Mouse (Mus musculus): ENCODE data around the gene Tmprss4.

The Tmprss4 gene

GRCm38 (mm10) chr9:45196125-45196830 is 7.6 kb downstream of the Tmprss4 start:
- no peak for DNase-seq

GRCm38 (mm10) chr9:45195468-45195867 is 8.4 kb downstream of the Tmprss4 start:
- no peak for DNase-seq

- DNase-seq, result no peak
These were observed 14.2 kb downstream of the Tmprss4 start for GRCm38 (mm10) chr9:45189661-45190174.

- DNase-seq, result no peak
These were observed 15.0 kb downstream of the Tmprss4 start for GRCm38 (mm10) chr9:45188570-45189563.

GRCm38 (mm10) chr9:45185250-45185649 is 18.6 kb downstream of the Tmprss4 start:
- no peak for DNase-seq

GRCm38 (mm10) chr9:45183266-45183665 is 20.6 kb downstream of the Tmprss4 start:
- DNase-seq, result no peak

- DNase-seq, result peak in 1 of 2 experiments; percentile 44
These were observed 21.4 kb downstream of the Tmprss4 start for GRCm38 (mm10) chr9:45182521-45182920.

- DNase-seq, result peak; percentile 60 to 81
These were observed 22.1 kb downstream of the Tmprss4 start, which contains the start of gene BC049352 for GRCm38 (mm10) chr9:45181770-45182169. TSS of gene BC049352 (plus strand) at chr9:45182007.

- DNase-seq, result no peak
These were observed 24.6 kb downstream of the Tmprss4 start for GRCm38 (mm10) chr9:45179282-45179681.

- no peak for DNase-seq
These were observed 30.4 kb downstream of the Tmprss4 start for GRCm38 (mm10) chr9:45173475-45173874.

GRCm38 (mm10) chr9:45171073-45171610 is 32.8 kb downstream of the Tmprss4 start:
- no peak for DNase-seq

- no peak for DNase-seq
These were observed 33.7 kb downstream of the Tmprss4 start for GRCm38 (mm10) chr9:45170150-45170549.

- no peak for DNase-seq
These were observed 36.0 kb downstream of the Tmprss4 start for GRCm38 (mm10) chr9:45167903-45168302.

GRCm38 (mm10) chr9:45153361-45153760 is 50.5 kb downstream of the Tmprss4 start:
- DNase-seq, result no peak

GRCm38 (mm10) chr9:45150933-45151332 is 53.0 kb downstream of the Tmprss4 start:
- no peak for DNase-seq

GRCm38 (mm10) chr9:45146267-45146597 is 57.7 kb downstream of the Tmprss4 start:
- peak; percentile 55 to 79 for DNase-seq

GRCm38 (mm10) chr9:45145533-45146266 is 58.2 kb downstream of the Tmprss4 start:
- DNase-seq, result no peak

- DNase-seq, result peak; percentile 54 to 84
These were observed 61.2 kb downstream of the Tmprss4 start for GRCm38 (mm10) chr9:45142686-45143085.

GRCm38 (mm10) chr9:45140945-45141344 is 62.9 kb downstream of the Tmprss4 start:
- no peak for DNase-seq

GRCm38 (mm10) chr9:45139082-45139481 is 64.8 kb downstream of the Tmprss4 start:
- no peak for DNase-seq

GRCm38 (mm10) chr9:45138191-45139032 is 65.5 kb downstream of the Tmprss4 start, which contains the start of gene Scn4b:
TSS of gene Scn4b (plus strand) at chr9:45138395.
- no peak for DNase-seq

Data from kidney, adult 8-10 months (tissue).